Mouse (Mus musculus) naive thymus-derived CD4-positive, alpha-beta T cell, adult 5 months (primary cell): Measurements from ENCODE around the gene Enpp7. TPM values are rescaled to one million over a fixed set of nuclear protein-coding genes. Genes with fewer than 3 reads are reported as not detected.

ENCODE experiments used
- polyA plus RNA-seq: library from polyadenylated mRNA; unstranded; fragments of 100-300 nt; shearing (Covaris generic); gene quantifications from one replicate; pipeline ENCODE4 v1.2.1, GENCODE M21; 2017

Gene Enpp7
- not detected for polyA plus RNA-seq

GRCm38 (mm10) chr11:118987999-118988398, at the start of gene Enpp7:
Enpp7 (plus strand) TSS chr11:118988188.

DNA sequence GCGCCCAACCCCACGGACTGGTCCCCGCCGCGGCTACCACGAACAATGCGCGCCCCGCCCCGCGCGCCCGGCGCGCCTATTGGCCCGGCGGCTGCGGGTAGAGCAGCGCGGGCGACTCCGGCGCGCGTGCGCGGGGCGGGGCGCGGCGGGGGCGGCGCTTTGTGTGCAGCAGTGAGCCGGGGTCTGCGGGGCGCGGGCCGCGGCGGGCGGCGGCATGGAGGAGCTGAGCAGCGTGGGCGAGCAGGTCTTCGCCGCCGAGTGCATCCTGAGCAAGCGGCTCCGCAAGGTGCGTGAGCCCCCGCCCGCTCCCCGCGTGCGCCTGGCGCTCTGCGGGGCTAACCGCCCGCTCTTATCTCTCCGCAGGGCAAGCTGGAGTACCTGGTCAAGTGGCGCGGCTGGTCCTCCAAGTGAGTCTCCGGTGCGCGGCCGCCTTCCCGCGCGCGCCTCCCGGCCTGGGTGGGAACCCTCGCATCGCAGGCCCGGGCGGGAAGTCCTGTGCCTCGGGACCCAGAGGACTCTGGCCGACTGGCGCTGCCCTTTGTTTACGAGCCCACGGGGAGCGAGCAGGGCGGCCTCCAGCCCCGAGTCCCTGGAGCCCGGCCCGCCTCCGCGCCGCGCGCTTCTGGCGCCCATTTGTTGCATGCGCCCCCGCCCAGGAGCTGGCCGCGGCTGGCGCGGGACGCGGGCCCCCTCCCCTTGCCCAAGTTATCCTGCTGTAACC, 35.1 kb downstream of the Enpp7 start, which contains the start of gene Cbx2:
Gene Cbx2 (plus strand): TSS at position 68 of the 721 bp plus-strand sequence.

DNA sequence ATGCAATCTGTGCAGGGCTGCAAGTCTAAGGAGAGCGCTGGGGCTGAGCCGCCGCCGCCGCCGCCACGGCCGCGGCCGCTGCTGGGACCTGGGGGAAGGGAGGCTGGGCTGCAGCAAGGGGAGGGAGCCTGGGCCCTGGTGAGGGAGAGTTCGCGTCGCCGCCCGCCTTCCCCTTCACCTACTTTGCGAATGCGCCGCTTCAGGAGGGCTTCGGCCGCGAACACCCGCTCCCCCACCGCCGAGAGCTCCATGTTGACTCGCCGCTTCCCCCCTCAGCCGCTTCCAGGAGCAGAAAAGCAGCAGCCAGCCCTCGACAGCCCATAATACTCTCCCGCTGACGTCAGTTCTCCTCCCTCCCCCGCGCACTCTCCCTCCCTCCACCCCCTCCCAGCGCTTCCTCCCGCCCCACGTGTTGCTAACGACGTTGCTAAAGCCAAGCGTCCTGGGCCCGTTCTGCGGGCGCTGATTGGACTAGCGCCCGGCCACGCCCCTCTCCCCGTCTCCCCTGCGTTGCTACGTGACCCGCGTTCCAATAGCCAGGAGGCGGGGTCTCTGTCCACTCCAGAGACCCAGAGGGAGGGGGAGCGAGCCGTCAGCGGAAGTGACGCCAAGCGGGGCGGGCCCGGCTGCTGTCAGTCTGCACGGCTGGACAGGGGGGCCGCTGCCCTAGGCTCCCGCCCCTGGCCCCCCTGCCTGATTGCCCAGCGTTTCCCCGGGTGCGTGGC, 52.8 kb downstream of the Enpp7 start, which contains the start of gene Cbx8:
Gene Cbx8 (minus strand): TSS at position 370 of the 725 bp plus-strand sequence.

Other genes starting within 250 kb of the Enpp7 start
- not detected for gene Rbfox3, start 76.6 kb upstream of the Enpp7 start, polyA plus RNA-seq
- 6.5 TPM for gene Cbx2, start 34.8 kb downstream of the Enpp7 start, polyA plus RNA-seq
- gene Cbx8, start 52.8 kb downstream of the Enpp7 start, polyA plus RNA-seq, result 11.1 TPM
- 110 TPM for gene Cbx4, start 98.0 kb downstream of the Enpp7 start, polyA plus RNA-seq
- 0.58 TPM for gene Tbc1d16, start 240.3 kb downstream of the Enpp7 start, polyA plus RNA-seq
- gene Ccdc40, start 240.4 kb downstream of the Enpp7 start, polyA plus RNA-seq, result 0.87 TPM